Mouse (Mus musculus) embryonic facial prominence, embryonic 15.5 days (tissue): ENCODE measurements around the gene Cyp2d22. TPM values are rescaled to one million over a fixed set of nuclear protein-coding genes. Genes with fewer than 3 reads are reported as not detected.
A peak's percentile ranks its signal among the peaks of the same experiment; 100 is the strongest.

ENCODE experiments used
- ATAC-seq: fragments of 200-750 bp; cut with Nextera tagmentation; 2 replicates; pipeline ENCODE4 v1.8.0; 2017; ENCODE audit warnings: low read depth, moderate TSS enrichment; ENCODE audit not compliant: insufficient number of reproducible peaks, low FRiP score, low TSS enrichment
- H3K27ac ChIP-seq: fragments of 300-500 bp; sonication (generic); replicated peaks from 2 replicates; pipeline ENCODE4 v1.5.1; 2015; ENCODE audit warnings: mild to moderate bottlenecking, inconsistent platforms
- H3K27me3 ChIP-seq: fragments of 300-500 bp; sonication (generic); 2 replicates; pipeline ENCODE4 v1.6.1; 2015; ENCODE audit warnings: inconsistent platforms
- H3K36me3 ChIP-seq: fragments of 300-500 bp; sonication (generic); 2 replicates; pipeline ENCODE4 v1.6.1; 2015; ENCODE audit warnings: mild to moderate bottlenecking, inconsistent platforms
- H3K4me1 ChIP-seq: fragments of 300-500 bp; sonication (generic); 2 replicates; pipeline ENCODE4 v1.6.1; 2015; ENCODE audit warnings: inconsistent platforms
- H3K4me2 ChIP-seq: fragments of 300-500 bp; sonication (generic); replicated peaks from 2 replicates; pipeline ENCODE4 v1.6.1; 2015; ENCODE audit warnings: mild to moderate bottlenecking, inconsistent platforms
- H3K4me3 ChIP-seq: fragments of 300-500 bp; sonication (generic); replicated peaks from 2 replicates; pipeline ENCODE4 v1.5.1; 2015; ENCODE audit warnings: mild to moderate bottlenecking, inconsistent platforms
- H3K9ac ChIP-seq: fragments of 300-500 bp; sonication (generic); 2 replicates; pipeline ENCODE4 v1.6.1; 2015; ENCODE audit warnings: inconsistent platforms
- H3K9me3 ChIP-seq: fragments of 300-500 bp; sonication (generic); replicated peaks from 2 replicates; pipeline ENCODE4 v1.6.1; 2016; ENCODE audit warnings: inconsistent platforms
- WGBS: fragments of 180-500 bp; shearing (Covaris S2); methylation state at CpG from one replicate; pipeline ENCODE4 v1.1.7; 2015; 5-methylcytosine and 5-hydroxymethylcytosine counted together
- polyA plus RNA-seq: library from polyadenylated mRNA; unstranded; fragments of >200 nt; fragmentation: Nextera tagmentation; extraction: Ambion mirVana; gene quantifications from 2 replicates; pipeline ENCODE4 v1.2.1, GENCODE M21; 2015

The Cyp2d22 gene
- 12.2 and 12.3 TPM in 2 replicates for polyA plus RNA-seq

- Histone ChIP-seq H3K4me3 (peak within 1 kb of the TSS; percentile 57), H3K4me1 (peaks cover 32% of the 10 kb centered on the region), H3K9ac (peak within 1 kb of the TSS; percentile 50), H3K27me3 (no peaks in the 10 kb centered on the region), H3K4me2 (peak within 1 kb of the TSS; percentile 80), H3K27ac (peak within 1 kb of the TSS; percentile 89), H3K36me3 (no peaks in the 10 kb centered on the region), H3K9me3 (no peaks in the 10 kb centered on the region)
- under 1% methylated on average over 19 of the region's 24 CpGs for WGBS
- peak; percentile 84 for ATAC-seq
Measured at GRCm38 (mm10) chr15:82379871-82380713, at the start of gene Cyp2d22. Cyp2d22 (minus strand) TSS chr15:82380260.

DNA sequence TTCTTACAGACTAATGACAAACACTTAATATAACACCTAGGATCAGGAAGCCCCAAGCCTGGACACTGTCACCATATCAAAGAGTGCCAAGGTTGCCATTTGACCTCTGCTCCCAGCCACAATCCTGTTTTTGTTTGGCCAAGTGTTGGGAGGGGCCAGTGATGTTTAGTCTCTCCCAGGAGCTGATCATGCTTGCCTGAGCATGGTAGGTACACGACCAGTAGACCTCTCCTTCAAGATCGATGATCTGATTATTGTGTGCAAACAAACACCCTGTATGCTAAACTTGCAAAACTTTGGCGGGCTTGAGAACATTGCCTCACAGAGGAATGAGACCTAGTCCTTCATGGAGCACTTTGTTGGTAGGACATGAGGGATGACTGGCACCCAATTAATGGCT, 43.4 kb upstream of the Cyp2d22 start:
- WGBS = 85% methylated on average over 3 of the region's 3 CpGs
- H3K27me3 ChIP-seq = no peaks in the 10 kb centered on the region

GRCm38 (mm10) chr15:82422935-82423334, 42.9 kb upstream of the Cyp2d22 start:
- H3K9ac ChIP-seq = no peak overlapping the region
- H3K9me3 ChIP-seq = no peaks in the 10 kb centered on the region
- H3K36me3 ChIP-seq = no peaks in the 10 kb centered on the region
- H3K4me3 ChIP-seq = no peak overlapping the region
- H3K27me3 ChIP-seq = no peaks in the 10 kb centered on the region
- no peak for ATAC-seq
- H3K4me2 ChIP-seq = no peak overlapping the region
- WGBS = 74% methylated on average over 4 of the region's 4 CpGs
- H3K27ac ChIP-seq = no peak overlapping the region
- H3K4me1 ChIP-seq = no peaks in the 10 kb centered on the region

More for the DNA sequence above, 43.4 kb upstream of the Cyp2d22 start:
- Histone ChIP-seq H3K4me1 (no peaks in the 10 kb centered on the region), H3K4me2 (no peak overlapping the region), H3K36me3 (no peaks in the 10 kb centered on the region), H3K4me3 (no peak overlapping the region), H3K27ac (no peak overlapping the region), H3K9ac (no peak overlapping the region), H3K9me3 (no peaks in the 10 kb centered on the region)
- ATAC-seq = no peak

GRCm38 (mm10) chr15:82418616-82419015, 38.6 kb upstream of the Cyp2d22 start:
- Histone ChIP-seq H3K27ac (no peak overlapping the region), H3K27me3 (no peaks in the 10 kb centered on the region), H3K4me3 (no peak overlapping the region), H3K4me2 (no peak overlapping the region), H3K4me1 (peaks cover 10% of the 10 kb centered on the region; the same call in 1 of the 2 replicates), H3K9me3 (no peaks in the 10 kb centered on the region), H3K36me3 (no peaks in the 10 kb centered on the region), H3K9ac (no peak overlapping the region)
- no peak for ATAC-seq
- 78% methylated on average over 1 of the region's 1 CpGs for WGBS

- H3K27ac ChIP-seq = 0 out of 2 replicates have a peak overlapping the region, but pooled peaks have one; percentile 11
- H3K36me3 ChIP-seq = no peaks in the 10 kb centered on the region
- ATAC-seq = peak; percentile 79
- H3K27me3 ChIP-seq = no peaks in the 10 kb centered on the region
- H3K9ac ChIP-seq = no peak overlapping the region
- H3K9me3 ChIP-seq = no peaks in the 10 kb centered on the region
- WGBS = 20% methylated on average over 16 of the region's 16 CpGs
- H3K4me1 ChIP-seq = peaks cover 10% of the 10 kb centered on the region; the same call in 1 of the 2 replicates
- 0 out of 2 replicates have a peak overlapping the region, but pooled peaks have one; percentile 10 for H3K4me3 ChIP-seq
- 0 out of 2 replicates have a peak overlapping the region, but pooled peaks have one; percentile 25 for H3K4me2 ChIP-seq
Measured at GRCm38 (mm10) chr15:82416797-82417789, 37.0 kb upstream of the Cyp2d22 start.

- 74% methylated on average over 4 of the region's 4 CpGs for WGBS
- H3K9ac ChIP-seq = no peak overlapping the region
Measured at GRCm38 (mm10) chr15:82407536-82407935, 27.5 kb upstream of the Cyp2d22 start.

DNA sequence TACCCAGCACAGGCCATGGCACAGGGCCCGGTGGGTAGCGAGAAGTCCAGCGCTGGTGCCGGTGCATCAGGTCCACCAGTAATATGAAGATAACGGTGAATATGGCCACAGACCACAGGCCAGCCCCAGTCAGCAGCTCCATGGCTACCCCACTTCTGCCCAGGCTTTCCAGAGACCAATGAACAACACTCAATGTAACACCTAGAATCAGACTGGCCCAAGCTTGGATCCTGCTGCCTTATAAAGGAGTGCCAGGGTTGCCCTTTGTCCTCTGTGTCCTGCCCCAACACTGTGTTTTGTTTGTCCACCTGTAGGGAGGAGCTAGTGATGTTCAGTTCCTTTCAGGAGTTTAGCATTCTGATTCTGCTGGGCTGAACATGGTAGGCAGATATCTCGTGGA, 26.9 kb upstream of the Cyp2d22 start, which contains the start of gene Cyp2d10:
Cyp2d10 (minus strand) TSS at position 215 of the 400 bp plus-strand sequence.
- Histone ChIP-seq H3K4me1 (no peaks in the 10 kb centered on the region), H3K4me3 (no peak within 1 kb of the TSS), H3K27me3 (no peaks in the 10 kb centered on the region), H3K9ac (no peak within 1 kb of the TSS), H3K27ac (no peak within 1 kb of the TSS), H3K4me2 (no peak within 1 kb of the TSS), H3K36me3 (no peaks in the 10 kb centered on the region), H3K9me3 (no peaks in the 10 kb centered on the region)
- 94% methylated on average over 6 of the region's 6 CpGs for WGBS
- no peak for ATAC-seq

More at GRCm38 (mm10) chr15:82407536-82407935, 27.5 kb upstream of the Cyp2d22 start:
- no peaks in the 10 kb centered on the region for H3K27me3 ChIP-seq
- no peaks in the 10 kb centered on the region for H3K4me1 ChIP-seq
- no peaks in the 10 kb centered on the region for H3K9me3 ChIP-seq
- no peak overlapping the region for H3K4me2 ChIP-seq
- H3K36me3 ChIP-seq = no peaks in the 10 kb centered on the region
- no peak overlapping the region for H3K4me3 ChIP-seq
- no peak for ATAC-seq
- H3K27ac ChIP-seq = no peak overlapping the region

GRCm38 (mm10) chr15:82404163-82404562, 24.1 kb upstream of the Cyp2d22 start:
- 79% methylated on average over 3 of the region's 3 CpGs for WGBS

DNA sequence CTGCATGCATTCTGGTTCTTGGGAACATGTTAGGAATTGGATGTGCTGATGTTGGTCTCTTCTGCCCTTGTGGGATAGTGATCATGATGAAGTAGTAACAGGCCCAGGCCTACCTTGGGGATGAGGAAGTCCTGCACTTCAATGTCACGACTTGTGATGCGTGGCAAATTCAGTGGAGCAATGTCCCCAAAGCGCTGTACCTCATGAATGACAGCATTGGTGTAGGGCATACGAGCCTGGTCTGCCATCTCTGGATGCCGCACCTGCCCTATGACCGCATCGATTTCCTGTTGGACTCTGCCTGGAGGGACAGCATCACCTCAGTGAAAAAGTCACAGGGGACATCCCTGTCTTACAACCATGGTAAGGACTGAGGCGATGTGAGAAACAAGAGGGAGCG, 23.5 kb upstream of the Cyp2d22 start:
- H3K9me3 ChIP-seq = no peaks in the 10 kb centered on the region
- no peaks in the 10 kb centered on the region for H3K27me3 ChIP-seq
- no peaks in the 10 kb centered on the region for H3K4me1 ChIP-seq
- H3K4me2 ChIP-seq = no peak overlapping the region
- H3K4me3 ChIP-seq = no peak overlapping the region
- H3K27ac ChIP-seq = no peak overlapping the region
- H3K9ac ChIP-seq = no peak overlapping the region
- ATAC-seq = no peak
- 88% methylated on average over 9 of the region's 9 CpGs for WGBS
- no peaks in the 10 kb centered on the region for H3K36me3 ChIP-seq

More at GRCm38 (mm10) chr15:82404163-82404562, 24.1 kb upstream of the Cyp2d22 start:
- H3K27ac ChIP-seq = no peak overlapping the region
- H3K36me3 ChIP-seq = no peaks in the 10 kb centered on the region
- no peaks in the 10 kb centered on the region for H3K9me3 ChIP-seq
- H3K4me2 ChIP-seq = no peak overlapping the region
- no peak for ATAC-seq
- H3K4me3 ChIP-seq = no peak overlapping the region
- H3K9ac ChIP-seq = no peak overlapping the region
- H3K27me3 ChIP-seq = no peaks in the 10 kb centered on the region
- H3K4me1 ChIP-seq = no peaks in the 10 kb centered on the region

- no peak overlapping the region for H3K4me2 ChIP-seq
- 85% methylated on average over 6 of the region's 6 CpGs for WGBS
- H3K4me3 ChIP-seq = no peak overlapping the region
- no peaks in the 10 kb centered on the region for H3K9me3 ChIP-seq
- H3K36me3 ChIP-seq = no peaks in the 10 kb centered on the region
- H3K27ac ChIP-seq = no peak overlapping the region
- no peaks in the 10 kb centered on the region for H3K27me3 ChIP-seq
- no peaks in the 10 kb centered on the region for H3K4me1 ChIP-seq
- no peak overlapping the region for H3K9ac ChIP-seq
- no peak for ATAC-seq
Measured at GRCm38 (mm10) chr15:82402741-82403140, 22.7 kb upstream of the Cyp2d22 start.

DNA sequence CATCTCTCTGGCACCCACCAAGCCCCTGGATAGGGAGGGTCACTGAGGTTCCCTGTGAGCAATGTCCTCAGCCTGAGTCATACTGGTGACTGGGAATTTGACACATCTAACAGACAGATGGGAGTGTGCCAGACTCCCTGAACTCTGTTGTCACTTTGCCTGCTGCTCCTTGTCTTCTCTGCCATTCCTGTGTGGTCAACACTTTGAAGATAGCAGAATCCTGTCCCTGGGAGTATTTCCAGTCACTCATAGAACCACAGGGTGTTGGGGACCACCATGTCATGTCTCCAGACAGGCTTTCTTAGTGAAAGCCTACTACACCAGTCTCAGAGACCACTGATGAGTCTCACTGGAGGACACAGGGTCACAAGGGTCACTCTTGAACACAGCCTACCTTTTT, 22.0 kb upstream of the Cyp2d22 start:
- Histone ChIP-seq H3K27me3 (no peaks in the 10 kb centered on the region), H3K4me1 (no peaks in the 10 kb centered on the region), H3K9ac (no peak overlapping the region), H3K4me3 (no peak overlapping the region), H3K27ac (no peak overlapping the region), H3K4me2 (no peak overlapping the region), H3K36me3 (no peaks in the 10 kb centered on the region), H3K9me3 (no peaks in the 10 kb centered on the region)
- ATAC-seq = no peak
